Mouse (Mus musculus): ENCODE measurements around the gene Mfn2.
"Not testable (repeated sequence)": the region's sequence is repeated elsewhere in the genome, so short reads cannot be mapped to it uniquely, and the experiment has no call there.

Mfn2 gene

DNA sequence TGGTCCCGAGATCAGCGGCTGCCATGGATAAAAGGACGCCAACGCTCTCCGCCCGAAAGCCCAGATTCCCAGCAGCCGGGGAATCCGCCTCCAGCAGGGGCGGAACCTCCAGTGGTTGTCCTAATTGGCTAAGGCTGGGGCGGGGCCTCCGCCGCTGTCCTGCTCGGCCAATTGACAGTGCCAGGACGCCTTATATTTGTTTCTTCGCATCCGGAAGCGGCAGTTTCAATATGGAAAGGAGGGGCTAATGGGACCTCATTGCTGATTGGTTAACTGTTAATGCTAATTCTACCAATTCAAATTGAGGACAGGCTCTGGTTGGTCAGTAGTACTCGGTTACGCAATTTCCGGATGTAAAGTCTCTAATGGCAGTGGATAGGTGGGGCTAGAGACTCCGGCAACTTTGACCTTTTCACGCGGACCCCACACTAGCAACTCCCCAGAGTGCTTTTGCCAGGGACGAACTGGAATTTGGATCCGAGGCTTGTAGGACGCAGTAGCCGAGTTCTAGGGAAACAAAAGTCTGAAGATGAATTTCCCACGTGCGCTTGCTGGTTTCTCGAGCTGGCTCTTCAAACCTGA is 36.0 kb downstream of the Mfn2 start, which contains the start of the genes Miip and Fv1:
Gene Miip (minus strand): TSS at position 367 of the 582 bp plus-strand sequence.
Gene Fv1 (plus strand): TSS at position 530 of the 582 bp plus-strand sequence.
- in situ Hi-C loops (cut with MboI, MseI), result no loop called here

DNA sequence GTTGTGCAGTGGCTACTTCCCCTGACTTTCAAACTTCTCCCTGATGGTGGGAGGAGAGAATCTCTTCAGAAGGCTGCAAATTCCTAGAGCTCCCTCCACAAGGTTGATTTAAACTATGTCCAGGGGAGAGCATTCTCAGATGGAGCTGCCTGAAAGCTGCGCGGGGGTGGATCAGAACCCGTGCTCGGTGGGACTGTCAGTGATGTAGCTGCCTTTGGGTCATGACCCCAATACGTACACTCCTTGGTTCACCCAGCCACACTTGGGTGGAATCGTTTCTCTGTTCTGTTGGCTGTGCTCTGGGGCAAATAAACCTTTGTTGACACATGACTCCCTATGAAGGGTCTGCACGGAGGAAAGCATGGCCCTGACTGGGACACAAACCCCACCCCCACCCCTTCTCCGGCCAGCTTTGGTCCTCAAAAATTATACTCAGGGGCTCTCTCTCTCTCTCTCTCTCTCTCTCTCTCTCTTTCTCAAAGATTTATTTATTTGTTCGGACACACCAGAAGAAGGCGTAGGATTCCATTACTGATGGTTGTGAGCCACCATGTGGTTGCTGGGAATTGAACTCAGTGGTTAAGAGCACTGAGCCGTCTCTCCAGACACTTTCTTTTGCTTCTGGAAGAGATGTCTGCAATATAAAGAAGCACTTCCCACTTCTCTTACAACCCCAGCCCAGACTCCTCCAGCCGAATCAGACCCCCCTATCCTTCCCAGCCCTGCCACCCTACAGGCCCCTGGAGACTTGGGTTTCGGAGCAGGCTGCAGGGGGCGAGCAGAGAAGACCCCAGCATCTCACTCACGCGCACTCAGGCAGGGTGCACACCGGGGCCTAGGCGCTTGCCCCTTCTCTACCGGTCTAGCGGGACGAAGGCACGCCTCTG is 36.7 kb downstream of the Mfn2 start:
- in situ Hi-C loops (cut with MboI, MseI), result no loop called here

DNA sequence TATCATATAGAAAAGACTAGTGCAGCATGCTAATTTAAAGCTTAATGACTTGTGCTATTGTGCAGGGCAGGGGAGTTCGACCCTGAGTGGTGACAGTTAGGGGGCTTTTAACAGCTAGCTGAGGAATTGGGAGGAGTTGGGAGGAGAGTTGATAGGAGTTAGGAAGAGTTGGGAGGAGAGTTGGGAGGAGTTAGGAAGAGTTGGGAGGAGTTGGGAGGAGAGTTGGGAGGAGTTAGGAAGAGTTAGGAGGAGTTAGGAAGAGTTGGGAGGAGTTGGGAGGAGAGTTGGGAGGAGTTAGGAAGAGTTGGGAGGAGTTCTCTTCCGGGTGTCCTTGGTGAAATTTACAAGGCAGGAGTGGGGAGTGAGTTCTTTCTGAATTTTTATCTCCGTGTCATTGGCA is 37.7 kb downstream of the Mfn2 start:
- in situ Hi-C loops (cut with MboI, MseI), result not testable (repeated sequence)

DNA sequence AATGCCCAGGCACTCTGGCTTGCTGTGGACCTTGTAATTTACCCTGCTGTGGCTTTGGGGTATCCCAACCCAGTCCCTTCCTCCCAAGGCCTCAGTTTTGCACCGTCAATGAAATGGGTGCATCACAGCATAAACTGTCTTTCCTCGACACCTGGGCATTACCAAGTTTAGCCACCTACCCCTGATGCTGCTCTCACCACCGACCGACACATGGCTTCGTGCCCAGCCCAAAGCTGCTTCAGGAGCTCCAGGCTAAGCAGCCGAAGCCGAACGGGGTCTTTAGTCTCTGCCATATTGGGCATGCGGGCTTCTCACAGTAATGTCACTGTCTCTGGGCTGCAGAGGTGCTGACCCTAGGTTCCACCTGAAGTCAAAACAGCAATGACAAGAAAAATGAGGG is 38.4 kb downstream of the Mfn2 start:
- in situ Hi-C loops (cut with MboI, MseI), result no loop called here

DNA sequence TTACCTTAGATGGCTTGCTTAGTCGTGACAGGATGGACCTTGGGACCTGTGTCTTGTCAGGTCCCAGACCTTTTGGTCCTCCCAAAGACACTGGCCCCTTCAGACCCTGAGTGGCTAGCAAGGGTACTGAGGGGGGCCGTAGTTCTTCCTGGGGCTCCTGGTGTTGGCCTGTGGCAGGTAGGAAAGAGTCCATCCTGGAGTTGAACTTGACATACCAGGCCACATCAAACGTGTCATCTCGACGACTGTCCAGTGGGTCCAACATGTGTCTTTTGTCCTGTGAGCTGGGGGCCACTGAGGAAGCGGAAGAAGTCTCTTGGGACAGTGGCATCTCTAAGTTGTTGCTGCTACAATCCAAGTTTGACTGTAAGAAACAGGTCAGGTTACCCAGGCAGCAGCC is 38.9 kb downstream of the Mfn2 start:
- in situ Hi-C loops (cut with MboI, MseI), result no loop called here

DNA sequence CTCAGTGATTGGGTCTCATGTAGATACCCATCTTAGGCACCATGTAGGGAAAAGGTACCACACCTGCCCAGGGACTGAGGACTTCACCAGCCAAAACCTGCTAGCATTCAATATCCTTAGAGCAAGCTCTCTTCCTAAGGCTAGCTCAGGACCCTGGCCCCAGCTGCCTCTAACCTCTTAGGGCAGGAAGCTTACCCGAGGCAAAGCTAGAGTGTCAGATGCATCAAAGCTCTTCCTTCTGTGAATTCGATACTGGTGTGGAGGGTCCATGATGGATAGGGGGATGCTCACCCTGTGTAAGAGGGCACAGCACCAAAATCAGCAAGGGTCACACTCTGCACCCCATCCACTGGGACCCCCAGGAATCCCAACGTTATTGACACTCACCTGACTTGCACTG is 42.5 kb downstream of the Mfn2 start:
- in situ Hi-C loops (cut with MboI, MseI), result no loop called here

DNA sequence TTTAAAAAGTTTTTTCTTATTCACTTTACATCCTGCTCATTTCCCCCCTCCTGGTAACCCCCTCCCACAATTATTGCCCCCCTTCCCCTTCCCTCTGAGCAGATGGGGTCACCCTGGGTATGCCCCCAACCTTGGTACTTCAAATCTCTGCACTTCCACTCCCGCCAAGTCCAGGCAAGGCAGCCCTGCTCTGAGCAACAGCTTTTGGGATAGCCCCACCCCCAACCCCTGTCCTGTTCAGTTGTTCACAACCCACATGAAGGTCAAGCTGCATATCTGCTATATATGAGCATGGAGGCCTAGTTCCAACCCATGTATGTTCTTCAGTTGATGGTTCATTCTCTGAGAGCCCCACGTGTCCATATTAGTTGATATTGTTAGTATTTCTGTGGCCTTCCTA is 53.7 kb downstream of the Mfn2 start:
- in situ Hi-C loops (cut with MboI, MseI), result no loop called here

DNA sequence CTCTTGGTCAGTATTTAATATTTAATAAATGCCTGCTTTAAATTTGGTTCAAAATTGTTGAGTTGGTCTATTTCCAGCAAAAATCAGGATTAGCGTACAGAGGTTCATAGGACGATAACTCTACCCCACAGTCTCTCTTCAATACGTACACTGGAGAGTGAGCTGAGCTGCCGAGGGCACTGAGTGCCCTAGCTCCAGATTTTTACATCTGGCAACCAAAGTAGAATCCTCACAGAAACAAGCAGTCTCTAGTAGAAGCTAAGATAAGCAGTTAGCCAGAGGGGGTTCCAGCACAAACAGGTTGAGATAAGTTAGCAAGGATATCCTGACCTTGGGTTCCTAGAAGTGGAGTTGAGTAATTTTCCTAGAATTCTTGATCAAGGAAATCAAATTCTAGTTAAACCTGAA is 55.9 kb downstream of the Mfn2 start:
- in situ Hi-C loops (cut with MboI, MseI), result no loop called here

DNA sequence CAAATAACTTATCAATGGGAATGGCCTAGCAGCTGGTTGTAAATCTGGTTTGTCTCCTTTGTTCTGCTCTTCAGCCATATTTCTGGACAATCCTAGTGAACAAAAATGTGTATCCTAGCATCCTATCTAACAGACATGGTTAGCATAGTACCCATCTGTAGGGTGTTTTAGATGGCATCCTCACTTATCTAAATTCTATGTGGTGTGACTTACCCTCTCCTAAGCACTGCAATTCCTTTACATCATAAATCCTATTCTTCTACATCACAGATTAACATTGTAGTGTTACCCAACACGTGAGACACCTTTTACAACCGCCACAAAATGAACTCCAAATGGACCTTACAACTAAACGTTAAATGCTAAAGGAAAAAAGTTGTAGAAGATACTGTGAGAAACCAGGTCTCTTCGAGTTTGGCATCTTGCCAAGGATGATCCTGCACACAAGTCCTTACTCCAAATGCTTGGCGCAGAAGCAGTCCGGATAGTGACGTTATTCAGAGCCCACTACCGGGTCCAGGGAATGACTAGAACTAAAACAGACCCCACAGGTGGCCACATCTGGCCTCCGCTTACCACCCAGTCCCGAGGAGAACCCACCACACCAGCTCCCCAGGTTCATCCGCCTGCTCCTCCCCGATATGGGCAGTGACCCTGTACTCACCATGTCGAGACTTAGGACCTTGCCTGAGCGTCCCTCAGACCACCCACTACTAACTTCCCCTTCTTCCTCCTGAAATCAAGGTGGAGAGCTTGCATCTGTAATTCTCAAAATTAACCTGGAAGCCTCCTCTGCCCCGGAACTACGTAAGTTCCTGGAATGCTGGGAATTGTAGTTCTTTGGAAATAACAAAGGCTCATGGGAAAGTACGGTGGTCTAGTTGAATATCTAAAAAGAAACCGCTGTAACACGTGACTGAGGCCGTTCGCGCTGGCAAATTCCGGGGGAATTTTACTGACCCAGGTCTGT is 56.6 kb downstream of the Mfn2 start, which contains the start of gene Zfp933:
Gene Zfp933 (minus strand): TSS at position 753 of the 970 bp plus-strand sequence.
- in situ Hi-C loops (cut with MboI, MseI), result no loop called here

DNA sequence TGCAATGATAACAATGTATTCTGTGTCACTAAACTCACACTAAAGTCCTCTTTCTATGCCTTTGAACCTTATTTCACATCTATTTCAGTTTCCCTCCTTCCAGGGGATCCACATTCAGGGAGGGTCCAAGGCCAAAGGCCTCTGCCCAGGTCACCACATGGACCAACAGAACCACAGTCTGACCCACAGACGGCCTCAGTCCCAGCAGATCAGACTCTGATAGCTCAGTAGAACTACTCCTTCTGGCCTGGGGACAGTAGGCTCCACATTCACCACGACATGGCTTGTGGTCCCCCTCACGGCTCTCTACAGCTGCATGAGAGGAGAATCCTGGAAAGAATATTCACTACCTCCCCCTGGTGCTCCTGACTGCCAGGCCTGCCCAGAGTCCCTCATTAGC is 61.6 kb downstream of the Mfn2 start:
- in situ Hi-C loops (cut with MboI, MseI), result no loop called here

DNA sequence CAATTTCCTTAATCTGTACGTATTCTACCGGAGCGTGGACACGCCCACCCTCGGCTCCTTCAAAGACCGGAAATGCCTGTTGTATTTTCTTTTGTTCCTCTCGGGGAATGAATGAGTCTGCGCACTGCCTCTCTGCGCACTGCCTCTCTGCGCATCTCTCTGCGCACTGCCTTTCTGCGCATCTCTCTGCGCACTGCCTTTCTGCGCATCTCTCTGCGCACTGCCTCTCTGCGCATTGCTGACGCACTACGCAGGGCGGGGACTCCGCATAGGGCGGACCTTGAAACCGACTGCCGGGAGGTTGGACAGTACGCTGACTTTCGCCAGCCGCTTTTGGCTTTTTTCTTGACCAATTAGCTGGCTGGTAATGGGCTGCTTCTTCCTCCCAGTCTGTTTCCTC is 65.2 kb downstream of the Mfn2 start:
- in situ Hi-C loops (cut with MboI, MseI), result not testable (repeated sequence)

DNA sequence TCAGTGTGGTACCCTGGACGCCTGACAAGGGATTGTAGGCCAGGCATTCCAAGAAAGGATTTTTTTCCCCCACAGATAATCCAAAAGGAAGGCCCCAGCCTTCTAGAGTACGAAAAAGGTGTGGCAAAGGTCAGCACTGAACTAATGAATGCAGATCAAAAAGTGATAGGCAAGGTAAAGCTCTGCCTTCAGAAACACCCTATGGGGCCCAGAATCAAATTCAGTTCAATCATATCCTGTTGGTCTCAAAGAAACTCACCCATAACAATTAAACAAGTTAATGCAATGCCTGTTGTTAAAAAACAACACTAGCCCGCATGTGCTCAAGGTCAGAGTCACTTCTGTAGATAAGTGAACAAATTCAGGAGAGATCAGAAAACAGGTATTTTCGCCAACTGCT is 80.1 kb downstream of the Mfn2 start:
- in situ Hi-C loops (cut with MboI, MseI), result no loop called here

Data from regulatory T cell (primary cell).